Comparison of ENCODE assay signal across 25 mouse cellular contexts in genomic region chr2:165001958-165002357, GRCm38 (mm10). TPM values are rescaled to one million over a fixed set of nuclear protein-coding genes. Genes with fewer than 3 reads are reported as not detected.
DNase-seq lines count a peak whose midpoint lies in the region; ATAC-seq and TF ChIP-seq lines count a peak whose summit lies in the region.
"Had no signal": no experiment of that assay in that cellular context is flagged by ENCODE, and none has a peak within 500 bp of the region (broad histone marks: within the 10 kb centered on the region; RNA-seq: fewer than 3 reads in every experiment).

No protein-coding gene starts in this region.

- H3K4me3 ChIP-seq in forebrain, postnatal 0 days (ENCODE audit: low read depth, low read length) = no peak overlapping the region
- H3K4me3 ChIP-seq in forebrain, embryonic 14.5 days (ENCODE audit: low read depth, low read length) = no peak overlapping the region
- H3K4me3 ChIP-seq in lung, embryonic 14.5 days (ENCODE audit: low read depth, low read length) = no peak overlapping the region
- H3K4me3 ChIP-seq: embryonic facial prominence, embryonic 13.5 days; erythroblast, embryonic 14.5 days; forebrain, embryonic 15.5 days; liver, embryonic 13.5 days; megakaryocyte, embryonic 14.5 days; neural tube, embryonic 15.5 days; stomach, embryonic 15.5 days had no signal

- ATAC-seq in forebrain, postnatal 0 days = no peak
- no peak for ATAC-seq in forebrain, embryonic 14.5 days
- ATAC-seq in lung, embryonic 14.5 days (ENCODE audit: insufficient read depth) = no peak
- ATAC-seq: forebrain, embryonic 15.5 days had no signal

- H3K9me3 ChIP-seq in forebrain, postnatal 0 days (ENCODE audit: low read length) = no peaks in the 10 kb centered on the region
- H3K9me3 ChIP-seq in forebrain, embryonic 14.5 days (replicated peaks; ENCODE audit: control insufficient read depth, low read length) = no peaks in the 10 kb centered on the region
- H3K9me3 ChIP-seq in lung, embryonic 14.5 days (ENCODE audit: low read depth, low read length) = no peaks in the 10 kb centered on the region
- H3K9me3 ChIP-seq: embryonic facial prominence, embryonic 13.5 days; forebrain, embryonic 15.5 days; liver, embryonic 13.5 days; megakaryocyte, embryonic 14.5 days; neural tube, embryonic 15.5 days; stomach, embryonic 15.5 days had no signal

- H3K27ac ChIP-seq in forebrain, postnatal 0 days (ENCODE audit: low read depth, low read length) = no peak overlapping the region
- H3K27ac ChIP-seq in forebrain, embryonic 14.5 days (ENCODE audit: low read depth, low read length) = no peak overlapping the region
- no peak overlapping the region for H3K27ac ChIP-seq in lung, embryonic 14.5 days (ENCODE audit: low read depth)
- H3K27ac ChIP-seq: embryonic facial prominence, embryonic 13.5 days; forebrain, embryonic 15.5 days; hindbrain, embryonic 14.5 days; liver, embryonic 13.5 days; neural tube, embryonic 15.5 days; stomach, embryonic 15.5 days had no signal

- H3K27me3 ChIP-seq in forebrain, postnatal 0 days (ENCODE audit: insufficient read depth, low read length) = no peaks in the 10 kb centered on the region
- H3K27me3 ChIP-seq in forebrain, embryonic 14.5 days (replicated peaks; ENCODE audit: control insufficient read depth, insufficient read depth, low read length) = peaks cover 15% of the 10 kb centered on the region; the same call in 1 of the 2 replicates
- H3K27me3 ChIP-seq in lung, embryonic 14.5 days (ENCODE audit: insufficient read depth, low read length) = peaks cover 22% of the 10 kb centered on the region

- no peak for DNase-seq in forebrain, postnatal 0 days
- no peak for DNase-seq in forebrain, embryonic 14.5 days (ENCODE audit: low spot score)
- no peak for DNase-seq in lung, embryonic 14.5 days
- DNase-seq in lung, postnatal 4 days = no peak
- DNase-seq in ES-CJ7 (ENCODE audit: low read depth, low spot score) = peak; percentile 50
- peak; percentile 59 for DNase-seq in brain, adult 2 months (ENCODE audit: low read depth, low spot score)
- no peak for DNase-seq in yolk sac, embryonic 10.5 days (ENCODE audit: low spot score)
- DNase-seq: embryo, embryonic 11 days; gastrocnemius, postnatal 36 days; heart, postnatal 36 days; kidney, adult 8-10 months; kidney, postnatal 25 days; liver, embryonic 13.5 days; lung, adult 2 months; right cerebral cortex, adult 18-20 months; right cerebral cortex, postnatal 4 days; thymus, adult 18-20 months; thymus, postnatal 36 days had no signal

- 90% methylated on average over 13 of the region's 13 CpGs for WGBS in forebrain, postnatal 0 days
- 92% methylated on average over 13 of the region's 13 CpGs for WGBS in forebrain, embryonic 14.5 days
- 88% methylated on average over 13 of the region's 13 CpGs for WGBS in lung, embryonic 14.5 days

- peaks cover 80% of the 10 kb centered on the region for H3K36me3 ChIP-seq in forebrain, postnatal 0 days (ENCODE audit: insufficient read depth)
- peaks cover 84% of the 10 kb centered on the region for H3K36me3 ChIP-seq in forebrain, embryonic 14.5 days (ENCODE audit: control insufficient read depth, insufficient read depth, low read length)
- H3K36me3 ChIP-seq in lung, embryonic 14.5 days (ENCODE audit: insufficient read depth) = peaks cover 82% of the 10 kb centered on the region

- H3K4me1 ChIP-seq in forebrain, postnatal 0 days (ENCODE audit: insufficient read depth) = no peaks in the 10 kb centered on the region
- no peaks in the 10 kb centered on the region for H3K4me1 ChIP-seq in forebrain, embryonic 14.5 days (ENCODE audit: control insufficient read depth, insufficient read depth, low read length)
- peaks cover 7% of the 10 kb centered on the region; the same call in 1 of the 2 replicates for H3K4me1 ChIP-seq in lung, embryonic 14.5 days (ENCODE audit: insufficient read depth)

- no peak overlapping the region for H3K4me2 ChIP-seq in forebrain, postnatal 0 days (ENCODE audit: low read depth)
- H3K4me2 ChIP-seq in forebrain, embryonic 14.5 days (ENCODE audit: low read length) = no peak overlapping the region
- H3K4me2 ChIP-seq in lung, embryonic 14.5 days = no peak overlapping the region
- H3K4me2 ChIP-seq: embryonic facial prominence, embryonic 13.5 days; forebrain, embryonic 15.5 days; hindbrain, embryonic 14.5 days; liver, embryonic 13.5 days; neural tube, embryonic 15.5 days; stomach, embryonic 15.5 days had no signal

- no peak overlapping the region for H3K9ac ChIP-seq in forebrain, postnatal 0 days
- H3K9ac ChIP-seq in forebrain, embryonic 14.5 days (ENCODE audit: low read length) = no peak overlapping the region
- H3K9ac ChIP-seq in lung, embryonic 14.5 days = no peak overlapping the region
- H3K9ac ChIP-seq: embryonic facial prominence, embryonic 13.5 days; forebrain, embryonic 15.5 days; hindbrain, embryonic 14.5 days; liver, embryonic 13.5 days; neural tube, embryonic 15.5 days; stomach, embryonic 15.5 days had no signal

- TF ChIP-seq CTCF in forebrain, postnatal 0 days (IDR thresholded peaks at IDR 0.05; ENCODE audit: low read depth) = peak; percentile 23; the same call in 1 of the 2 replicates
- peak; percentile 14; the same call in 1 of the 2 replicates for TF ChIP-seq CTCF in lung, embryonic 14.5 days (IDR thresholded peaks at IDR 0.05; ENCODE audit: low read depth)

RNA-seq across cellular contexts. Expression of gene Ncoa5, which starts 32.7 kb away (rescaled TPM):
- total RNA-seq in forebrain, postnatal 0 days (2014; rRNA removed) = 81.8 and 96.3 TPM in 2 replicates
- 49.2 and 64.4 TPM in 2 replicates for polyA plus RNA-seq in forebrain, postnatal 0 days (2015; fragmentation: Nextera tagmentation; extraction: Ambion mirVana)
- polyA plus RNA-seq in forebrain, embryonic 14.5 days (2014; fragmentation: Nextera tagmentation; extraction: Ambion mirVana) = 69.6 and 95.3 TPM in 2 replicates
- 72.8 and 81.6 TPM in 2 replicates for polyA plus RNA-seq in lung, embryonic 14.5 days (2014; fragmentation: Nextera tagmentation; extraction: Ambion mirVana)

RNA-seq across cellular contexts. Expression of gene Slc12a5, which starts 41.4 kb away (rescaled TPM):
- 83.2 and 139 TPM in 2 replicates for total RNA-seq in forebrain, postnatal 0 days (2014; rRNA removed)
- 24.5 and 41.6 TPM in 2 replicates for polyA plus RNA-seq in forebrain, postnatal 0 days (2015; fragmentation: Nextera tagmentation; extraction: Ambion mirVana)
- 15.1 and 17.7 TPM in 2 replicates for polyA plus RNA-seq in forebrain, embryonic 14.5 days (2014; fragmentation: Nextera tagmentation; extraction: Ambion mirVana)
- 0.57 and 1.6 TPM in 2 replicates for polyA plus RNA-seq in lung, embryonic 14.5 days (2014; fragmentation: Nextera tagmentation; extraction: Ambion mirVana)
- polyA plus RNA-seq: erythroblast, embryonic 14.5 days had no signal

RNA-seq across cellular contexts. Expression of gene Cd40, which starts 53.5 kb away (rescaled TPM):
- 5.0 TPM in 2 replicates for total RNA-seq in forebrain, postnatal 0 days (2014; rRNA removed)
- 4.7 and 7.0 TPM in 2 replicates for polyA plus RNA-seq in forebrain, postnatal 0 days (2015; fragmentation: Nextera tagmentation; extraction: Ambion mirVana)
- polyA plus RNA-seq in forebrain, embryonic 14.5 days (2014; fragmentation: Nextera tagmentation; extraction: Ambion mirVana) = 7.4 and 8.2 TPM in 2 replicates
- polyA plus RNA-seq in lung, embryonic 14.5 days (2014; fragmentation: Nextera tagmentation; extraction: Ambion mirVana) = 20.3 and 22.1 TPM in 2 replicates

Comparison
In these comparisons a context has a peak if more than half of its experiments do, and no peak if none do; other contexts are left out.
1. DNase-seq: peak in ES-CJ7 (single experiment) and brain, adult 2 months (single experiment); none in forebrain, postnatal 0 days (single experiment), forebrain, embryonic 14.5 days (single experiment), lung, embryonic 14.5 days (single experiment), lung, postnatal 4 days (0 of 2) and yolk sac, embryonic 10.5 days (single experiment).